Mouse (Mus musculus) liver (tissue): Measurements from ENCODE around the gene Mettl23.

Experiments
- DNase-seq: peaks from one replicate; pipeline ENCODE4 v3.0.0-alpha.2; 2020; ENCODE audit warnings: mixed read lengths

The Mettl23 gene

GRCm38 (mm10) chr11:116843261-116844233 lies at the start of gene Mettl23, which contains the start of gene Jmjd6:
TSS of gene Mettl23 (plus strand) at chr11:116843278.
TSS of gene Jmjd6 (minus strand) at chr11:116843449.
- peak; percentile 98 for DNase-seq

- no peak for DNase-seq
These were observed 43.7 kb upstream of the Mettl23 start for GRCm38 (mm10) chr11:116799364-116799763.

- no peak for DNase-seq
These were observed 42.0 kb upstream of the Mettl23 start for GRCm38 (mm10) chr11:116801106-116801505.

- no peak for DNase-seq
These were observed 40.4 kb upstream of the Mettl23 start for GRCm38 (mm10) chr11:116802709-116803108.

- no peak for DNase-seq
These were observed 36.7 kb upstream of the Mettl23 start for GRCm38 (mm10) chr11:116806136-116807071.

- DNase-seq: no peak
These were observed 36.0 kb upstream of the Mettl23 start for GRCm38 (mm10) chr11:116807116-116807515.

GRCm38 (mm10) chr11:116807526-116807925 lies 35.6 kb upstream of the Mettl23 start:
- no peak for DNase-seq

- DNase-seq: peak; percentile 79
These were observed 35.0 kb upstream of the Mettl23 start for GRCm38 (mm10) chr11:116807938-116808606.

GRCm38 (mm10) chr11:116808811-116809395 lies 34.2 kb upstream of the Mettl23 start:
- DNase-seq: no peak

- DNase-seq: no peak
These were observed 33.6 kb upstream of the Mettl23 start for GRCm38 (mm10) chr11:116809520-116809919.

GRCm38 (mm10) chr11:116810528-116810927 lies 32.5 kb upstream of the Mettl23 start:
- no peak for DNase-seq

GRCm38 (mm10) chr11:116810983-116811901 lies 31.8 kb upstream of the Mettl23 start:
- DNase-seq: peak; percentile 59

GRCm38 (mm10) chr11:116812793-116813529 lies 30.1 kb upstream of the Mettl23 start:
- DNase-seq: peak; percentile 49

GRCm38 (mm10) chr11:116813610-116814009 lies 29.5 kb upstream of the Mettl23 start:
- no peak for DNase-seq

- DNase-seq: peak; percentile 39
These were observed 28.8 kb upstream of the Mettl23 start for GRCm38 (mm10) chr11:116814076-116814883.

- no peak for DNase-seq
These were observed 28.1 kb upstream of the Mettl23 start for GRCm38 (mm10) chr11:116814884-116815415.

GRCm38 (mm10) chr11:116816769-116817168 lies 26.3 kb upstream of the Mettl23 start:
- no peak for DNase-seq

GRCm38 (mm10) chr11:116817567-116817966 lies 25.5 kb upstream of the Mettl23 start:
- DNase-seq: no peak

GRCm38 (mm10) chr11:116818722-116819121 lies 24.4 kb upstream of the Mettl23 start:
- no peak for DNase-seq
